Comparison of ENCODE assay signal across 29 mouse cellular contexts in genomic region chr4:125451821-125452220, GRCm38 (mm10). TPM values are rescaled to one million over a fixed set of nuclear protein-coding genes. Genes with fewer than 3 reads are reported as not detected.
DNase-seq lines count a peak whose midpoint lies in the region; ATAC-seq lines count a peak whose summit lies in the region.
"Had no signal": no experiment of that assay in that cellular context is flagged by ENCODE, and none has a peak within 500 bp of the region (broad histone marks: within the 10 kb centered on the region; RNA-seq: fewer than 3 reads in every experiment).

No protein-coding gene starts in this region.

- peaks cover 25% of the 10 kb centered on the region for H3K4me1 ChIP-seq in heart, embryonic 12.5 days (replicated peaks)
- H3K4me1 ChIP-seq in midbrain, embryonic 14.5 days (ENCODE audit: control insufficient read depth, insufficient read depth, low read length), result peaks cover 26% of the 10 kb centered on the region
- peaks cover 14% of the 10 kb centered on the region; the same call in 1 of the 2 replicates for H3K4me1 ChIP-seq in midbrain, embryonic 16.5 days (ENCODE audit: control insufficient read depth, insufficient read depth, low read length)
- H3K4me1 ChIP-seq: embryonic facial prominence, embryonic 15.5 days had no signal

- H3K9ac ChIP-seq in heart, embryonic 12.5 days, result no peak overlapping the region
- H3K9ac ChIP-seq in midbrain, embryonic 14.5 days (replicated peaks; ENCODE audit: low read length), result no peak overlapping the region
- H3K9ac ChIP-seq in midbrain, embryonic 16.5 days (ENCODE audit: low read depth, low read length), result no peak overlapping the region
- H3K9ac ChIP-seq: embryonic facial prominence, embryonic 12.5 days; embryonic facial prominence, embryonic 15.5 days; forebrain, postnatal 0 days; hindbrain, embryonic 14.5 days had no signal

- no peak overlapping the region for H3K27ac ChIP-seq in heart, embryonic 12.5 days (ENCODE audit: poor library complexity, severe bottlenecking)
- H3K27ac ChIP-seq in midbrain, embryonic 14.5 days (replicated peaks; ENCODE audit: low read depth, low read length), result no peak overlapping the region; the same call in 1 of the 2 replicates
- H3K27ac ChIP-seq in midbrain, embryonic 16.5 days (ENCODE audit: low read length), result no peak overlapping the region
- H3K27ac ChIP-seq: embryonic facial prominence, embryonic 12.5 days; embryonic facial prominence, embryonic 15.5 days; gastrocnemius, adult 2 months; heart, adult 2 months; hindbrain, embryonic 14.5 days; hindbrain, postnatal 0 days had no signal

- no peak for ATAC-seq in heart, embryonic 12.5 days (ENCODE audit: insufficient number of reproducible peaks, low FRiP score)
- no peak for ATAC-seq in midbrain, embryonic 14.5 days (ENCODE audit: low FRiP score, low TSS enrichment)
- ATAC-seq in midbrain, embryonic 16.5 days, result no peak
- ATAC-seq: activated CD4-positive, CD25-positive, alpha-beta regulatory T cell, adult 4 months; CD4-positive, CD25-positive, alpha-beta regulatory T cell, adult 4 months; forebrain, embryonic 14.5 days; forebrain, postnatal 0 days; hindbrain, postnatal 0 days; inflammation-experienced regulatory T-cells, adult 6 months; intestine, embryonic 16.5 days; Patski had no signal

- H3K36me3 ChIP-seq in heart, embryonic 12.5 days, result no peaks in the 10 kb centered on the region
- no peaks in the 10 kb centered on the region for H3K36me3 ChIP-seq in midbrain, embryonic 14.5 days (ENCODE audit: control insufficient read depth, insufficient read depth, low read length)
- no peaks in the 10 kb centered on the region for H3K36me3 ChIP-seq in midbrain, embryonic 16.5 days (ENCODE audit: control insufficient read depth, insufficient read depth, low read length)
- H3K36me3 ChIP-seq: embryonic facial prominence, embryonic 12.5 days; embryonic facial prominence, embryonic 15.5 days; G1E had no signal

- peaks cover 25% of the 10 kb centered on the region for H3K27me3 ChIP-seq in heart, embryonic 12.5 days (replicated peaks)
- no peaks in the 10 kb centered on the region for H3K27me3 ChIP-seq in midbrain, embryonic 14.5 days (ENCODE audit: control insufficient read depth, insufficient read depth, low read length)
- no peaks in the 10 kb centered on the region for H3K27me3 ChIP-seq in midbrain, embryonic 16.5 days (ENCODE audit: control insufficient read depth, insufficient read depth, low read depth, low read length)
- H3K27me3 ChIP-seq: embryonic facial prominence, embryonic 12.5 days had no signal

- peak overlapping the region; percentile 5; the same call in 1 of the 2 replicates for H3K4me2 ChIP-seq in heart, embryonic 12.5 days
- H3K4me2 ChIP-seq in midbrain, embryonic 14.5 days (ENCODE audit: low read length), result no peak overlapping the region
- no peak overlapping the region for H3K4me2 ChIP-seq in midbrain, embryonic 16.5 days (ENCODE audit: low read length)
- H3K4me2 ChIP-seq: embryonic facial prominence, embryonic 12.5 days; embryonic facial prominence, embryonic 15.5 days; hindbrain, embryonic 14.5 days had no signal

- H3K4me3 ChIP-seq in heart, embryonic 12.5 days, result no peak overlapping the region
- H3K4me3 ChIP-seq in midbrain, embryonic 14.5 days (replicated peaks; ENCODE audit: low read depth, low read length), result no peak overlapping the region
- H3K4me3 ChIP-seq in midbrain, embryonic 16.5 days (ENCODE audit: low read depth, low read length), result no peak overlapping the region
- H3K4me3 ChIP-seq: embryonic facial prominence, embryonic 12.5 days; embryonic facial prominence, embryonic 15.5 days; gastrocnemius, adult 2 months; heart, adult 2 months had no signal

- no peak for DNase-seq in heart, adult 11 months
- peak; percentile 49 for DNase-seq in midbrain, embryonic 14.5 days
- DNase-seq in R1 (ENCODE audit: low read depth, low spot score), result peak; percentile 35
- no peak for DNase-seq in layer of hippocampus, adult 11-12 months (ENCODE audit: low spot score)
- no peak for DNase-seq in cerebellum, postnatal 10 days
- DNase-seq: adrenal gland, adult 8-10 months; adrenal gland, postnatal 25 days; cerebellum, adult 18-20 months; cerebellum, adult 9-10 months; cerebellum, postnatal 25 days; forebrain, postnatal 0 days; gastrocnemius, adult 2 months; gastrocnemius, postnatal 14 days; heart, adult 2 months; heart, postnatal 4 days; kidney, adult 18-20 months had no signal

- 18% methylated on average over 6 of the region's 6 CpGs for WGBS in heart, embryonic 12.5 days
- WGBS in midbrain, embryonic 14.5 days, result 39% methylated on average over 6 of the region's 6 CpGs
- WGBS in midbrain, embryonic 16.5 days, result 51% methylated on average over 6 of the region's 6 CpGs

- no peaks in the 10 kb centered on the region for H3K9me3 ChIP-seq in heart, embryonic 12.5 days (replicated peaks)
- H3K9me3 ChIP-seq in midbrain, embryonic 14.5 days (ENCODE audit: control insufficient read depth, low read length), result no peaks in the 10 kb centered on the region
- H3K9me3 ChIP-seq in midbrain, embryonic 16.5 days (replicated peaks; ENCODE audit: control insufficient read depth, low read length, poor library complexity, severe bottlenecking), result no peaks in the 10 kb centered on the region
- H3K9me3 ChIP-seq: embryonic facial prominence, embryonic 12.5 days; embryonic facial prominence, embryonic 15.5 days had no signal

RNA-seq across cellular contexts. Expression of gene Grik3, which starts 38.7 kb away (rescaled TPM):
- polyA plus RNA-seq in heart, embryonic 12.5 days (2016; fragmentation: Nextera tagmentation; extraction: Ambion mirVana), result 0.23 and 0.30 TPM in 2 replicates
- polyA plus RNA-seq in midbrain, embryonic 14.5 days (2014; fragmentation: Nextera tagmentation; extraction: Ambion mirVana), result 4.5 and 4.9 TPM in 2 replicates
- 4.4 and 5.9 TPM in 2 replicates for polyA plus RNA-seq in midbrain, embryonic 16.5 days (2015; fragmentation: Nextera tagmentation; extraction: Ambion mirVana)
- polyA plus RNA-seq: activated CD4-positive, CD25-positive, alpha-beta regulatory T cell, adult 4 months; CD4-positive, CD25-positive, alpha-beta regulatory T cell, adult 4 months; G1E; inflammation-experienced regulatory T-cells, adult 6 months; Patski had no signal

Comparison
In these comparisons a context has a peak if more than half of its experiments do, and no peak if none do; other contexts are left out.
1. DNase-seq: peak in midbrain, embryonic 14.5 days (single experiment) and R1 (single experiment); none in heart, adult 11 months (single experiment), layer of hippocampus, adult 11-12 months (single experiment) and cerebellum, postnatal 10 days (0 of 2).